Mouse (Mus musculus): ENCODE measurements around the gene Zfp62.

Gene Zfp62

GRCm38 (mm10) chr11:49203771-49204497, 842 bp downstream of the Zfp62 start:
- peak; percentile 30 for DNase-seq (ENCODE audit: extremely low spot score, low read depth, low spot score)

- no peak for DNase-seq (ENCODE audit: extremely low spot score, low read depth, low spot score)
Observed at GRCm38 (mm10) chr11:49205080-49205590, 2.0 kb downstream of the Zfp62 start.

- DNase-seq (ENCODE audit: extremely low spot score, low read depth, low spot score), result no peak
Observed at GRCm38 (mm10) chr11:49207495-49207894, 4.4 kb downstream of the Zfp62 start.

- no peak for DNase-seq (ENCODE audit: extremely low spot score, low read depth, low spot score)
Observed at GRCm38 (mm10) chr11:49212577-49212976, 9.5 kb downstream of the Zfp62 start.

- no peak for DNase-seq (ENCODE audit: extremely low spot score, low read depth, low spot score)
Observed at GRCm38 (mm10) chr11:49213505-49213904, 10.4 kb downstream of the Zfp62 start.

- no peak for DNase-seq (ENCODE audit: extremely low spot score, low read depth, low spot score)
Observed at GRCm38 (mm10) chr11:49219271-49219670, 16.2 kb downstream of the Zfp62 start.

- no peak for DNase-seq (ENCODE audit: extremely low spot score, low read depth, low spot score)
Observed at GRCm38 (mm10) chr11:49224455-49224854, 21.4 kb downstream of the Zfp62 start.

GRCm38 (mm10) chr11:49232781-49233180, 29.7 kb downstream of the Zfp62 start:
- no peak for DNase-seq (ENCODE audit: extremely low spot score, low read depth, low spot score)

- no peak for DNase-seq (ENCODE audit: extremely low spot score, low read depth, low spot score)
Observed at GRCm38 (mm10) chr11:49235459-49236207, 32.5 kb downstream of the Zfp62 start.

GRCm38 (mm10) chr11:49236891-49237290, 33.8 kb downstream of the Zfp62 start:
- DNase-seq (ENCODE audit: extremely low spot score, low read depth, low spot score), result no peak

GRCm38 (mm10) chr11:49237532-49237931, 34.4 kb downstream of the Zfp62 start:
- no peak for DNase-seq (ENCODE audit: extremely low spot score, low read depth, low spot score)

- no peak for DNase-seq (ENCODE audit: extremely low spot score, low read depth, low spot score)
Observed at GRCm38 (mm10) chr11:49240310-49240709, 37.2 kb downstream of the Zfp62 start.

GRCm38 (mm10) chr11:49240874-49241273, 37.8 kb downstream of the Zfp62 start:
- DNase-seq (ENCODE audit: extremely low spot score, low read depth, low spot score), result no peak

- no peak for DNase-seq (ENCODE audit: extremely low spot score, low read depth, low spot score)
Observed at GRCm38 (mm10) chr11:49241471-49241870, 38.4 kb downstream of the Zfp62 start.

- DNase-seq (ENCODE audit: extremely low spot score, low read depth, low spot score), result no peak
Observed at GRCm38 (mm10) chr11:49242944-49243626, 40.0 kb downstream of the Zfp62 start.

- peak; percentile 73 for DNase-seq (ENCODE audit: extremely low spot score, low read depth, low spot score)
Observed at GRCm38 (mm10) chr11:49243727-49244594, 40.9 kb downstream of the Zfp62 start, which contains the start of gene Mgat1. Gene Mgat1 (plus strand): TSS chr11:49244191.

- no peak for DNase-seq (ENCODE audit: extremely low spot score, low read depth, low spot score)
Observed at GRCm38 (mm10) chr11:49244595-49244930, 41.5 kb downstream of the Zfp62 start.

- DNase-seq (ENCODE audit: extremely low spot score, low read depth, low spot score), result no peak
Observed at GRCm38 (mm10) chr11:49245176-49245575, 42.1 kb downstream of the Zfp62 start.

GRCm38 (mm10) chr11:49245634-49246415, 42.7 kb downstream of the Zfp62 start:
- DNase-seq (ENCODE audit: extremely low spot score, low read depth, low spot score), result no peak

GRCm38 (mm10) chr11:49246523-49246922, 43.4 kb downstream of the Zfp62 start:
- no peak for DNase-seq (ENCODE audit: extremely low spot score, low read depth, low spot score)
